Mouse (Mus musculus) monocyte, adult 5-6 weeks (primary cell): ENCODE results near the gene Txn2. TPM values are rescaled to one million over a fixed set of nuclear protein-coding genes. Genes with fewer than 3 reads are reported as not detected.

Experiments
- total RNA-seq: library from RNA; stranded (forward); fragments of 200-1000, 200-491, 200-594 nt; gene quantifications from 3 replicates; pipeline ENCODE4 v1.2.3, GENCODE M21; 2017

Gene Txn2
- total RNA-seq, 1 experiment from 2014 or later: 27.0 TPM

Other genes starting within 250 kb of the Txn2 start
- gene Apol7e, start 230.1 kb downstream of the Txn2 start, total RNA-seq: 11.0 to 44.7 TPM (median 12.7 TPM) in 3 replicates
- gene Apol9b, start 200.0 kb downstream of the Txn2 start, total RNA-seq: 0.39 to 2.0 TPM in 2 of 3 replicates, not detected in the other
- 2.9 to 6.6 TPM (median 4.8 TPM) in 3 replicates for gene Apol8, start 172.0 kb downstream of the Txn2 start, total RNA-seq
- gene Myh9, start 86.8 kb downstream of the Txn2 start, total RNA-seq: 908 to 1,221 TPM (median 925 TPM) in 3 replicates
- 4.6 to 5.4 TPM (median 5.1 TPM) in 3 replicates for gene Foxred2, start 27.7 kb upstream of the Txn2 start, total RNA-seq
- 119 to 136 TPM (median 124 TPM) in 3 replicates for gene Eif3d, start 41.8 kb upstream of the Txn2 start, total RNA-seq
- not detected in 3 replicates for gene Cacng2, start 191.0 kb upstream of the Txn2 start, total RNA-seq
- gene Ift27, start 245.1 kb upstream of the Txn2 start, total RNA-seq: 3.5 to 8.9 TPM (median 4.7 TPM) in 3 replicates